In genomic region chr12:102328090-102328489, GRCm38 (mm10) we compare ENCODE assay signal across 24 mouse cellular contexts. TPM values are rescaled to one million over a fixed set of nuclear protein-coding genes. Genes with fewer than 3 reads are reported as not detected.
DNase-seq lines count a peak whose midpoint lies in the region; ATAC-seq and TF ChIP-seq lines count a peak whose summit lies in the region.
"Had no signal": no experiment of that assay in that cellular context is flagged by ENCODE, and none has a peak within 500 bp of the region (broad histone marks: within the 10 kb centered on the region; RNA-seq: fewer than 3 reads in every experiment).

No protein-coding gene starts in this region.

- peaks cover 19% of the 10 kb centered on the region; the same call in 1 of the 2 replicates for H3K4me1 ChIP-seq in lung, postnatal 0 days (ENCODE audit: insufficient read depth, low read depth, low read length)
- no peaks in the 10 kb centered on the region for H3K4me1 ChIP-seq in ES-Bruce4 (ENCODE audit: control insufficient read depth, insufficient read depth, low read length)
- peaks cover 33% of the 10 kb centered on the region for H3K4me1 ChIP-seq in brown adipose tissue, adult 24 weeks (ENCODE audit: control insufficient read depth, insufficient read depth, insufficient read length, low read length)
- H3K4me1 ChIP-seq in hindbrain, embryonic 13.5 days (replicated peaks): peaks cover 5% of the 10 kb centered on the region; the same call in 1 of the 2 replicates
- H3K4me1 ChIP-seq: forebrain, embryonic 13.5 days; hindbrain, embryonic 12.5 days; liver, embryonic 15.5 days; neural tube, embryonic 12.5 days had no signal

- DNase-seq in heart, adult 11 months: peak; percentile 91
- no peak for DNase-seq in heart, postnatal 25 days (ENCODE audit: low spot score)
- DNase-seq in lung, postnatal 0 days (ENCODE audit: low spot score): peak; percentile 63
- DNase-seq in lung, postnatal 10 days: no peak
- DNase-seq in ovary, postnatal 36 days (ENCODE audit: low spot score): no peak
- DNase-seq: adrenal gland, postnatal 25 days; cerebellum, adult 18-20 months; gastrocnemius, postnatal 25 days; kidney, adult 11 months; layer of hippocampus, adult 9-11 months; liver had no signal

- peak; percentile 55 for ATAC-seq in lung, postnatal 0 days
- no peak for ATAC-seq in hindbrain, embryonic 13.5 days (ENCODE audit: low FRiP score)
- ATAC-seq: forebrain, embryonic 13.5 days; midbrain, embryonic 16.5 days; Patski had no signal

- WGBS in lung, postnatal 0 days: 68% methylated on average over 4 of the region's 4 CpGs
- WGBS in hindbrain, embryonic 13.5 days: 88% methylated on average over 4 of the region's 4 CpGs

- H3K4me3 ChIP-seq in lung, postnatal 0 days (ENCODE audit: low read depth, low read length): no peak overlapping the region
- H3K4me3 ChIP-seq in ES-Bruce4 (ENCODE audit: low read depth, low read length): no peak overlapping the region
- H3K4me3 ChIP-seq in brown adipose tissue, adult 24 weeks (ENCODE audit: insufficient read depth, low read depth, low read length): no peak overlapping the region
- no peak overlapping the region for H3K4me3 ChIP-seq in hindbrain, embryonic 13.5 days
- H3K4me3 ChIP-seq: embryonic facial prominence, embryonic 15.5 days; forebrain, embryonic 13.5 days; heart, embryonic 13.5 days; hindbrain, embryonic 12.5 days; liver, embryonic 15.5 days; lung, embryonic 15.5 days; neural tube, embryonic 12.5 days had no signal

- intact Hi-C loops in heart, postnatal 25 days (cut with DNase I): no loop called here

- no peak for TF ChIP-seq POLR2A in ES-Bruce4 (IDR thresholded peaks at IDR 0.05; ENCODE audit: insufficient read depth, low read length)

- H3K9ac ChIP-seq in lung, postnatal 0 days (replicated peaks; ENCODE audit: low read depth): no peak overlapping the region
- H3K9ac ChIP-seq in ES-Bruce4 (ENCODE audit: low read depth, poor library complexity, severe bottlenecking): no peak overlapping the region
- H3K9ac ChIP-seq in hindbrain, embryonic 13.5 days: no peak overlapping the region
- H3K9ac ChIP-seq: embryonic facial prominence, embryonic 15.5 days; forebrain, embryonic 13.5 days; heart, embryonic 13.5 days; hindbrain, embryonic 12.5 days; liver, embryonic 15.5 days; lung, embryonic 15.5 days; neural tube, embryonic 12.5 days had no signal

- no peaks in the 10 kb centered on the region for H3K27me3 ChIP-seq in lung, postnatal 0 days (replicated peaks; ENCODE audit: insufficient read depth, low read length)
- H3K27me3 ChIP-seq in ES-Bruce4 (ENCODE audit: control insufficient read depth, insufficient read depth, low read length, poor library complexity, severe bottlenecking): no peaks in the 10 kb centered on the region
- H3K27me3 ChIP-seq in hindbrain, embryonic 13.5 days: no peaks in the 10 kb centered on the region
- H3K27me3 ChIP-seq: embryonic facial prominence, embryonic 15.5 days; forebrain, embryonic 13.5 days; heart, embryonic 13.5 days; hindbrain, embryonic 12.5 days; liver, embryonic 15.5 days; lung, embryonic 15.5 days; neural tube, embryonic 12.5 days; Patski had no signal

- no peaks in the 10 kb centered on the region for H3K9me3 ChIP-seq in lung, postnatal 0 days (ENCODE audit: low read length)
- no peaks in the 10 kb centered on the region for H3K9me3 ChIP-seq in ES-Bruce4 (replicated peaks; ENCODE audit: control insufficient read depth, insufficient read depth, low read length, poor library complexity, severe bottlenecking)
- no peaks in the 10 kb centered on the region for H3K9me3 ChIP-seq in hindbrain, embryonic 13.5 days
- H3K9me3 ChIP-seq: embryonic facial prominence, embryonic 15.5 days; forebrain, embryonic 13.5 days; heart, embryonic 13.5 days; hindbrain, embryonic 12.5 days; liver, embryonic 15.5 days; lung, embryonic 15.5 days; neural tube, embryonic 12.5 days had no signal

- TF ChIP-seq EP300 in lung, postnatal 0 days (IDR thresholded peaks at IDR 0.05): peak; percentile 99
- TF ChIP-seq EP300 in ES-Bruce4 (IDR thresholded peaks at IDR 0.05; ENCODE audit: insufficient read depth, low read depth, low read length): peak; percentile 63; the same call in 1 of the 2 replicates

- H3K27ac ChIP-seq in lung, postnatal 0 days (ENCODE audit: low read length): no peak overlapping the region
- peak overlapping the region; percentile 51 for H3K27ac ChIP-seq in ES-Bruce4 (ENCODE audit: insufficient read depth, low read length)
- peak overlapping the region; percentile 71 for H3K27ac ChIP-seq in brown adipose tissue, adult 24 weeks (replicated peaks; ENCODE audit: low read depth, low read length)
- H3K27ac ChIP-seq in hindbrain, embryonic 13.5 days: no peak overlapping the region
- H3K27ac ChIP-seq: embryonic facial prominence, embryonic 15.5 days; forebrain, embryonic 13.5 days; heart, embryonic 13.5 days; hindbrain, embryonic 12.5 days; liver, embryonic 15.5 days; lung, embryonic 15.5 days; neural tube, embryonic 12.5 days had no signal

- H3K36me3 ChIP-seq in lung, postnatal 0 days (ENCODE audit: insufficient read depth, low read length): peaks cover 13% of the 10 kb centered on the region; the same call in 1 of the 2 replicates
- no peaks in the 10 kb centered on the region for H3K36me3 ChIP-seq in ES-Bruce4 (ENCODE audit: control insufficient read depth, insufficient read depth, low read length, poor library complexity, severe bottlenecking)
- no peaks in the 10 kb centered on the region for H3K36me3 ChIP-seq in hindbrain, embryonic 13.5 days
- H3K36me3 ChIP-seq: embryonic facial prominence, embryonic 15.5 days; hindbrain, embryonic 12.5 days; lung, embryonic 15.5 days; neural tube, embryonic 12.5 days had no signal

- no peak for TF ChIP-seq CTCF in lung, postnatal 0 days (IDR thresholded peaks at IDR 0.05)
- no peak for TF ChIP-seq CTCF in ES-Bruce4 (IDR thresholded peaks at IDR 0.05; ENCODE audit: low read depth, low read length)

- H3K4me2 ChIP-seq in lung, postnatal 0 days (replicated peaks; ENCODE audit: low read depth, low read length): no peak overlapping the region
- H3K4me2 ChIP-seq in hindbrain, embryonic 13.5 days: no peak overlapping the region
- H3K4me2 ChIP-seq: embryonic facial prominence, embryonic 15.5 days; forebrain, embryonic 13.5 days; heart, embryonic 13.5 days; hindbrain, embryonic 12.5 days; liver, embryonic 15.5 days; lung, embryonic 15.5 days; midbrain, embryonic 11.5 days; neural tube, embryonic 12.5 days had no signal

RNA-seq across cellular contexts. Expression of gene Rin3, which starts 45.2 kb away (rescaled TPM):
- 10 to 100 TPM; 14.0 to 17.5 TPM for total RNA-seq in heart, postnatal 25 days (2021)
- 17.7 and 19.3 TPM in 2 replicates for polyA plus RNA-seq in lung, postnatal 0 days (2015; fragmentation: Nextera tagmentation; extraction: Ambion mirVana)
- polyA plus RNA-seq in ES-Bruce4 (2011; ENCODE audit: insufficient read depth, insufficient read length, low read depth, missing spikeins): 8.2 and 8.7 TPM in 2 replicates
- polyA plus RNA-seq in brown adipose tissue, adult 24 weeks (2012; ENCODE audit: insufficient read depth, insufficient read length, missing spikeins): 2.9 and 7.5 TPM in 2 replicates
- 3.4 and 4.2 TPM in 2 replicates for polyA plus RNA-seq in hindbrain, embryonic 13.5 days (2015; fragmentation: Nextera tagmentation; extraction: Ambion mirVana)

Comparison
In these comparisons a context has a peak if more than half of its experiments do, and no peak if none do; other contexts are left out.
1. DNase-seq: peak in heart, adult 11 months (single experiment) and lung, postnatal 0 days (single experiment); none in heart, postnatal 25 days (single experiment), lung, postnatal 10 days (single experiment) and ovary, postnatal 36 days (single experiment).
2. H3K27ac ChIP-seq: peak in ES-Bruce4 (single experiment) and brown adipose tissue, adult 24 weeks (single experiment); none in lung, postnatal 0 days (single experiment) and hindbrain, embryonic 13.5 days (single experiment).